Mouse (Mus musculus): Measurements from ENCODE around the gene Tmem63c.

GRCm38 (mm10) chr12:87070520-87070919 is 49.4 kb downstream of the Tmem63c start:
- TF ChIP-seq CTCF (IDR thresholded peaks at IDR 0.05; ENCODE audit: low read depth, low read length) (no peak), TAL1 (conservative IDR thresholded peaks at IDR 0.05; ENCODE audit: low read depth, low read length) (no peak)

Measured in G1E (cell line).